Mouse (Mus musculus): ENCODE measurements around the gene Rnf212b.

GRCm38 (mm10) chr14:54876539-54877047 is 62.7 kb downstream of the Rnf212b start:
- TF ChIP-seq MAFK (IDR thresholded peaks at IDR 0.05; ENCODE audit: insufficient read depth, low read depth, low read length) (no peak), HCFC1 (IDR thresholded peaks at IDR 0.05; ENCODE audit: borderline replicate concordance, insufficient read depth, low read length) (no peak; the same call in none of the 2 replicates), CHD2 (IDR thresholded peaks at IDR 0.05; ENCODE audit: low read depth, low read length) (no peak), ZC3H11A (IDR thresholded peaks at IDR 0.05; ENCODE audit: borderline replicate concordance, low read depth, low read length) (no peak)

Measured in ES-E14 (cell line).